Mouse (Mus musculus) spleen, postnatal 4 days (tissue): ENCODE data around the gene Tmem138.
A peak's percentile ranks its signal among the peaks of the same experiment; 100 is the strongest.

ENCODE experiments used
- DNase-seq, 2 experiments: peaks; one replicate each; pipeline ENCODE4 v3.0.0; 2022; ENCODE audit warnings: low spot score in 2 of 2

Tmem138 gene

GRCm38 (mm10) chr19:10576690-10577561 is at the start of gene Tmem138, which contains the start of gene Cyb561a3:
Gene Tmem138 (minus strand): TSS chr19:10577362.
Gene Cyb561a3 (plus strand): TSS chr19:10577172.
- DNase-seq, result peak; percentile 92 to 94

- no peak for DNase-seq
Measured at GRCm38 (mm10) chr19:10608573-10609240, 31.5 kb upstream of the Tmem138 start.

- no peak for DNase-seq
Measured at GRCm38 (mm10) chr19:10605901-10606622, 28.9 kb upstream of the Tmem138 start.

GRCm38 (mm10) chr19:10605293-10605900 is 28.2 kb upstream of the Tmem138 start, which contains the start of the genes Ddb1 and Tkfc:
Gene Ddb1 (plus strand): TSS chr19:10605327.
Gene Tkfc (minus strand): TSS chr19:10605654.
- peak; percentile 99 to 100 for DNase-seq

- no peak for DNase-seq
Measured at GRCm38 (mm10) chr19:10604534-10604933, 27.4 kb upstream of the Tmem138 start.

- no peak for DNase-seq
Measured at GRCm38 (mm10) chr19:10603660-10604523, 26.7 kb upstream of the Tmem138 start.

- DNase-seq, result peak; percentile 83 to 94
Measured at GRCm38 (mm10) chr19:10602787-10603186, 25.6 kb upstream of the Tmem138 start.

GRCm38 (mm10) chr19:10602247-10602769 is 25.1 kb upstream of the Tmem138 start:
- no peak for DNase-seq

- no peak for DNase-seq
Measured at GRCm38 (mm10) chr19:10599648-10600047, 22.5 kb upstream of the Tmem138 start.

- DNase-seq, result peak; percentile 59 to 74
Measured at GRCm38 (mm10) chr19:10598188-10598587, 21.0 kb upstream of the Tmem138 start.

GRCm38 (mm10) chr19:10591659-10592377 is 14.7 kb upstream of the Tmem138 start:
- no peak for DNase-seq

- no peak for DNase-seq
Measured at GRCm38 (mm10) chr19:10590301-10590700, 13.1 kb upstream of the Tmem138 start.

GRCm38 (mm10) chr19:10589127-10589857 is 12.1 kb upstream of the Tmem138 start:
- no peak for DNase-seq

GRCm38 (mm10) chr19:10587231-10587630 is 10.1 kb upstream of the Tmem138 start:
- DNase-seq, result no peak

- DNase-seq, result peak; percentile 46 to 70
Measured at GRCm38 (mm10) chr19:10585112-10585511, 8.0 kb upstream of the Tmem138 start.

GRCm38 (mm10) chr19:10583550-10584146 is 6.5 kb upstream of the Tmem138 start:
- peak; percentile 36 to 70 for DNase-seq

GRCm38 (mm10) chr19:10581984-10582383 is 4.8 kb upstream of the Tmem138 start:
- peak; percentile 59 to 69 for DNase-seq

- DNase-seq, result no peak
Measured at GRCm38 (mm10) chr19:10580761-10581160, 3.6 kb upstream of the Tmem138 start.

- DNase-seq, result no peak
Measured at GRCm38 (mm10) chr19:10580102-10580501, 2.9 kb upstream of the Tmem138 start.
